Mouse (Mus musculus): ENCODE data around the gene Tppp3. TPM values are rescaled to one million over a fixed set of nuclear protein-coding genes. Genes with fewer than 3 reads are reported as not detected.

The Tppp3 gene
- total and polyA plus RNA-seq, 3 experiments = 0.25 to 0.39 TPM; not detected in 1

DNA sequence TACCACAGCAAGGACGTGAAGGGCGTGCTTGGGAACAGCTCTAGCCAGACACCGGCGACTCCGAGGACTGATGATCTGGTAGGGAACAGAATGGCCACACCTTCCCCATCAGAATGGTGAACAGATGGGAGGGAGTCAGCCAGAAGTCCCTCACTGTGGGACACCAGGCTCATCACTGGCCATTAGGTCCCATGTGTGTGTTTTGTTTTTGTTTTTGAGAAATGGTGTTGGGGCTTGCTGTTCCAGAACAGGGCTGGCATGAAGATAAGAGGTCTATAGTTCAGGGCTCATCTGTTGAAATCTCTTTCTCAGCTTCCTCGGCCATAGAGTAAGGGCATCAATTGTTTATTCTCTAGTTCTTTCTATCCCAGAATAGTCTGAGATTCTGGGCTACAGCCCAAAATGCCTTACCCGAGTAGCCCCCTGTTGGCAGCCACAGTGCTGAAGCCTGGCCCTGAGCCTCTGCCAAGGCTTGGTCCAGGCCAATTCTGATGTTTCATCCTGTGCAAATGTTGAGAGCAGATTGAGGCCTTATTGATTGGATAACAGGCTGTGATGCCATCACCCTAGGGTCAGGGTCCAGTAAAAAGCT, 4.5 kb downstream of the Tppp3 start:
- TF ChIP-seq BHLHE40 (IDR thresholded peaks at IDR 0.05; ENCODE audit: low read depth, low read length) (no peak), E2F4 (IDR thresholded peaks at IDR 0.05; ENCODE audit: insufficient replicate concordance, low read depth, low read length) (no peak), JUN (IDR thresholded peaks at IDR 0.05; ENCODE audit: insufficient read depth, low read depth, low read length) (no peak), CHD1 (IDR thresholded peaks at IDR 0.05; ENCODE audit: low read depth, low read length) (no peak), POLR2A (IDR thresholded peaks at IDR 0.05; ENCODE audit: low read depth, low read length) (no peak), USF2 (conservative IDR thresholded peaks at IDR 0.05; ENCODE audit: low read depth, low read length) (no peak), GABPA (IDR thresholded peaks at IDR 0.05; ENCODE audit: insufficient replicate concordance, low read depth, low read length) (no peak), TBP (conservative IDR thresholded peaks at IDR 0.05; ENCODE audit: low read depth, low read length) (no peak), ETS1 (conservative IDR thresholded peaks at IDR 0.05; ENCODE audit: low read depth, low read length) (no peak), PAX5 (IDR thresholded peaks at IDR 0.05; ENCODE audit: low read length) (no peak), HCFC1 (IDR thresholded peaks at IDR 0.05; ENCODE audit: low read depth, low read length) (no peak), RCOR1 (conservative IDR thresholded peaks at IDR 0.05; ENCODE audit: low read depth, low read length) (no peak), ZMIZ1 (IDR thresholded peaks at IDR 0.05; ENCODE audit: low read depth, low read length) (no peak)
- Histone ChIP-seq H3K9me3 (replicated peaks; ENCODE audit: low read length) (no peaks in the 10 kb centered on the region), H3K36me3 (replicated peaks in 1 of 2; ENCODE audit: control insufficient read depth in 1 of 2, insufficient read depth in 1 of 2, low read length in 1 of 2) (peaks cover 0 to 2% of the 10 kb centered on the region in 2 experiments), H3K79me2 (replicated peaks; ENCODE audit: control insufficient read depth, extremely low read depth, insufficient read depth, poor library complexity, severe bottlenecking) (no peaks in the 10 kb centered on the region), H3K4me3 (replicated peaks in 1 of 3; ENCODE audit: low read depth in 2 of 3, low read length in 2 of 3, poor library complexity in 1 of 3) (no peak overlapping the region), H3K9ac (ENCODE audit: insufficient read depth, low read depth) (no peak overlapping the region), H3K4me1 (ENCODE audit: control insufficient read depth in 1 of 2, insufficient read depth in 2 of 2) (no peaks in the 10 kb centered on the region), H3K4me2 (ENCODE audit: insufficient read depth, low read depth, poor library complexity, severe bottlenecking) (no peak overlapping the region), H3K27ac (ENCODE audit: insufficient read depth, low read depth) (no peak overlapping the region), H3K27me3 (replicated peaks) (no peaks in the 10 kb centered on the region)
- DNase-seq (ENCODE audit: extremely low read depth) = no peak
- dilution Hi-C loops (cut with MboI; ENCODE audit: extremely low pct_ligation_motif_present, extremely low pct_unique_long_range_greater_than_20kb, low sequenced_read_pairs) (no loop called here), in situ Hi-C loops (cut with MboI; ENCODE audit: low pct_ligation_motif_present, low pct_unique_long_range_greater_than_20kb, low sequenced_read_pairs) (no loop called here)

DNA sequence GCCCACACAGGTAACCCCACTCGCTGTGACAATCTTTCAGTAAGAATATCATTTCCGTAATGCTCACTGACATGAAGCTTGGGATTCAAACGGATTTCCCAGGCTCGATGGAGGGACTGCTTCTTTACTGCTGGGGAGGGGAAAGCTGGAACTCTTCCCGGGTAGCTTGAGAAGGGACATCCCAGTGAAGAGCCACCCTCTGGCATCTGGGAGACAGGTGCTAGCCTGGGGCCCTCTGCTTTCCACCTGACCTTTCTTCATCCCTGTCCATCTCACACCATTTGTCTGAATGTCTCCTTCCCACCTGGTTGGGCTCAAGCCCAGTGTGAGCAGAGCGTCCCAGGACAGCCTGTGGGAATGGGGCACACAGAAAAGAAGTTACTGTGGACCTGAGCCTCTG, 5.1 kb downstream of the Tppp3 start:
- Histone ChIP-seq H3K27me3 (replicated peaks) (no peaks in the 10 kb centered on the region), H3K36me3 (replicated peaks in 1 of 2; ENCODE audit: control insufficient read depth in 1 of 2, insufficient read depth in 1 of 2, low read length in 1 of 2) (peaks cover 0 to 2% of the 10 kb centered on the region in 2 experiments), H3K27ac (ENCODE audit: insufficient read depth, low read depth) (no peak overlapping the region), H3K4me2 (ENCODE audit: insufficient read depth, low read depth, poor library complexity, severe bottlenecking) (no peak overlapping the region), H3K79me2 (replicated peaks; ENCODE audit: control insufficient read depth, extremely low read depth, insufficient read depth, poor library complexity, severe bottlenecking) (no peaks in the 10 kb centered on the region), H3K4me1 (ENCODE audit: control insufficient read depth in 1 of 2, insufficient read depth in 2 of 2) (no peaks in the 10 kb centered on the region), H3K9me3 (replicated peaks; ENCODE audit: low read length) (no peaks in the 10 kb centered on the region), H3K4me3 (replicated peaks in 1 of 3; ENCODE audit: low read depth in 2 of 3, low read length in 2 of 3, poor library complexity in 1 of 3) (no peak overlapping the region), H3K9ac (ENCODE audit: insufficient read depth, low read depth) (no peak overlapping the region)
- DNase-seq (ENCODE audit: extremely low read depth) = no peak
- dilution Hi-C loops (cut with MboI; ENCODE audit: extremely low pct_ligation_motif_present, extremely low pct_unique_long_range_greater_than_20kb, low sequenced_read_pairs) (no loop called here), in situ Hi-C loops (cut with MboI; ENCODE audit: low pct_ligation_motif_present, low pct_unique_long_range_greater_than_20kb, low sequenced_read_pairs) (no loop called here)
- no peak for TF ChIP-seq ZKSCAN1 (IDR thresholded peaks at IDR 0.05; ENCODE audit: borderline replicate concordance, low read depth, low read length)

DNA sequence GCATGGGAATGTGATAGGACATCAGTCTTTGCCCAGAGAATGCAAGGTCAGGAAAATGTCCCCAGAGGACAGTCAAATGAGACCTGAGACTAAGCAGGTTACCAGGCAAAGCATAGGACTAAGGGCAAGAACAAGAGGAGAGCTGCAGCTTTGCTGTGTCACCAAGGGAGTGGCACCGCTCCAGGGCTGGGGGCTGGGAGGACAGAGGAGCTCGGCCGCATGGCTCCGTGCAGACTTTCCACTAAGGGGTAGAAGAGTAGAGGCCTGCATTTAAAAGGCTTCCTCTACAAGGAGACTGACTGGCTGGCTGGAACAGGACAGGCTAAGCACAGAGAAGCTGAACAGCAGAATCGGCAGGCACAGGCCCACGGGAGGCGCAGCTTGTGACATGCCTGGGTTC, 6.7 kb downstream of the Tppp3 start:
- in situ Hi-C loops (cut with MboI; ENCODE audit: low pct_ligation_motif_present, low pct_unique_long_range_greater_than_20kb, low sequenced_read_pairs) (no loop called here), dilution Hi-C loops (cut with MboI; ENCODE audit: extremely low pct_ligation_motif_present, extremely low pct_unique_long_range_greater_than_20kb, low sequenced_read_pairs) (no loop called here)
- H3K27ac ChIP-seq (ENCODE audit: insufficient read depth, low read depth) = no peak overlapping the region
- H3K4me1 ChIP-seq (ENCODE audit: control insufficient read depth in 1 of 2, insufficient read depth in 2 of 2) = no peaks in the 10 kb centered on the region
- no peaks in the 10 kb centered on the region for H3K27me3 ChIP-seq (replicated peaks)
- no peak for DNase-seq (ENCODE audit: extremely low read depth)
- H3K9ac ChIP-seq (ENCODE audit: insufficient read depth, low read depth) = no peak overlapping the region
- H3K9me3 ChIP-seq (replicated peaks; ENCODE audit: low read length) = no peaks in the 10 kb centered on the region
- peaks cover 0 to 2% of the 10 kb centered on the region in 2 experiments for H3K36me3 ChIP-seq (replicated peaks in 1 of 2; ENCODE audit: control insufficient read depth in 1 of 2, insufficient read depth in 1 of 2, low read length in 1 of 2)
- no peak overlapping the region for H3K4me2 ChIP-seq (ENCODE audit: insufficient read depth, low read depth, poor library complexity, severe bottlenecking)
- no peaks in the 10 kb centered on the region for H3K79me2 ChIP-seq (replicated peaks; ENCODE audit: control insufficient read depth, extremely low read depth, insufficient read depth, poor library complexity, severe bottlenecking)
- H3K4me3 ChIP-seq (replicated peaks in 1 of 3; ENCODE audit: low read depth in 2 of 3, low read length in 2 of 3, poor library complexity in 1 of 3) = no peak overlapping the region
- TF ChIP-seq SIN3A (IDR thresholded peaks at IDR 0.05; ENCODE audit: low read length) (no peak), ZC3H11A (IDR thresholded peaks at IDR 0.05; ENCODE audit: low read depth, low read length) (no peak), BHLHE40 (IDR thresholded peaks at IDR 0.05; ENCODE audit: low read depth, low read length) (no peak), RCOR1 (conservative IDR thresholded peaks at IDR 0.05; ENCODE audit: low read depth, low read length) (no peak), MXI1 (IDR thresholded peaks at IDR 0.05; ENCODE audit: low read depth, low read length) (no peak), ZMIZ1 (IDR thresholded peaks at IDR 0.05; ENCODE audit: low read depth, low read length) (no peak), KAT2A (IDR thresholded peaks at IDR 0.05; ENCODE audit: insufficient replicate concordance, low read length) (no peak), NELFE (IDR thresholded peaks at IDR 0.05; ENCODE audit: low read depth, low read length) (no peak), MAZ (IDR thresholded peaks at IDR 0.05; ENCODE audit: low read depth, low read length) (no peak), E2F4 (IDR thresholded peaks at IDR 0.05; ENCODE audit: insufficient replicate concordance, low read depth, low read length) (no peak), POLR2A (IDR thresholded peaks at IDR 0.05; ENCODE audit: low read depth, low read length) (no peak), CHD1 (IDR thresholded peaks at IDR 0.05; ENCODE audit: low read depth, low read length) (no peak), MYC (IDR thresholded peaks at IDR 0.05; ENCODE audit: low read depth, low read length) (no peak), CTCF (conservative IDR thresholded peaks at IDR 0.05 in 1 of 2, IDR thresholded peaks at IDR 0.05 in 1 of 2; ENCODE audit: low read depth in 2 of 2, low read length in 2 of 2) (no peak), PAX5 (IDR thresholded peaks at IDR 0.05; ENCODE audit: low read length) (no peak), USF1 (IDR thresholded peaks at IDR 0.05; ENCODE audit: low read depth, low read length) (no peak), UBTF (IDR thresholded peaks at IDR 0.05; ENCODE audit: low read depth, low read length) (no peak), USF2 (conservative IDR thresholded peaks at IDR 0.05; ENCODE audit: low read depth, low read length) (no peak), ZKSCAN1 (IDR thresholded peaks at IDR 0.05; ENCODE audit: borderline replicate concordance, low read depth, low read length) (no peak)
